Mouse (Mus musculus) limb, embryonic 14.5 days (tissue): ENCODE results near the gene Fam240a. TPM values are rescaled to one million over a fixed set of nuclear protein-coding genes. Genes with fewer than 3 reads are reported as not detected.

Source experiments
- ATAC-seq: fragments of 200-750 bp; cut with Nextera tagmentation; 2 replicates; pipeline ENCODE4 v1.8.0; 2017; ENCODE audit warnings: low read depth, moderate number of reproducible peaks, moderate TSS enrichment; ENCODE audit not compliant: low FRiP score
- DNase-seq: peaks from one replicate; pipeline ENCODE4 v3.0.0-alpha.2; 2015; ENCODE audit warnings: low spot score
- H3K27ac ChIP-seq: fragments of 300-500 bp; sonication (generic); replicated peaks from 2 replicates; pipeline ENCODE4 v1.5.1; 2014; ENCODE audit warnings: low read depth, mild to moderate bottlenecking, low read length, moderate library complexity, mixed read lengths
- H3K27me3 ChIP-seq: fragments of 300-500 bp; sonication (generic); 2 replicates; pipeline ENCODE4 v1.6.1; 2014; ENCODE audit warnings: low read length, mixed read lengths; ENCODE audit not compliant: control insufficient read depth, insufficient read depth
- H3K36me3 ChIP-seq: fragments of 300-500 bp; sonication (generic); 2 replicates; pipeline ENCODE4 v1.6.1; 2014; ENCODE audit warnings: mild to moderate bottlenecking, low read length, moderate library complexity, mixed read lengths; ENCODE audit not compliant: control insufficient read depth, insufficient read depth
- H3K4me1 ChIP-seq: fragments of 300-500 bp; sonication (generic); 2 replicates; pipeline ENCODE4 v1.6.1; 2014; ENCODE audit warnings: antibody characterized with exemption, low read length, mixed read lengths; ENCODE audit not compliant: control insufficient read depth, insufficient read depth
- H3K4me2 ChIP-seq: fragments of 300-500 bp; sonication (generic); replicated peaks from 2 replicates; pipeline ENCODE4 v1.6.1; 2014; ENCODE audit warnings: low read depth, mild to moderate bottlenecking, low read length, moderate library complexity; ENCODE audit not compliant: severe bottlenecking
- H3K4me3 ChIP-seq: fragments of 300-500 bp; sonication (generic); replicated peaks from 2 replicates; pipeline ENCODE4 v1.5.1; 2014; ENCODE audit warnings: low read length
- H3K9ac ChIP-seq: fragments of 300-500 bp; sonication (generic); 2 replicates; pipeline ENCODE4 v1.6.1; 2014; ENCODE audit warnings: mild to moderate bottlenecking, low read depth, low read length, moderate library complexity; ENCODE audit not compliant: severe bottlenecking
- H3K9me3 ChIP-seq: fragments of 300-500 bp; sonication (generic); 2 replicates; pipeline ENCODE4 v1.6.1; 2016; ENCODE audit warnings: low read length; ENCODE audit not compliant: control insufficient read depth
- POLR2A ChIP-seq: fragments of 200-500 bp; IDR thresholded peaks from 2 replicates; pipeline ENCODE4 v1.8.0; 2012; ENCODE audit warnings: inconsistent platforms, mild to moderate bottlenecking, moderate library complexity, borderline replicate concordance; ENCODE audit not compliant: insufficient read depth, insufficient read length; ENCODE audit errors: extremely low read depth
- WGBS: fragments of 180-500 bp; shearing (Covaris S2); extraction: QIAGEN DNeasy Blood & Tissue Kit; methylation state at CpG from one replicate; pipeline ENCODE4 v1.1.7; 2014; 5-methylcytosine and 5-hydroxymethylcytosine counted together
- polyA plus RNA-seq, 2 experiments: library from polyadenylated mRNA; depleted of rRNA in 1 of 2; stranded (reverse) in 1 of 2; unstranded in 1 of 2; fragments of >200 nt; fragmentation: Nextera tagmentation in 1 of 2; extraction: Ambion mirVana in 1 of 2; gene quantifications; 2 replicates each; pipeline versions ENCODE4 v1.2.1 to v1.2.3; 2012 to 2014

Fam240a gene
- polyA plus RNA-seq, 2 experiments = not detected

DNA sequence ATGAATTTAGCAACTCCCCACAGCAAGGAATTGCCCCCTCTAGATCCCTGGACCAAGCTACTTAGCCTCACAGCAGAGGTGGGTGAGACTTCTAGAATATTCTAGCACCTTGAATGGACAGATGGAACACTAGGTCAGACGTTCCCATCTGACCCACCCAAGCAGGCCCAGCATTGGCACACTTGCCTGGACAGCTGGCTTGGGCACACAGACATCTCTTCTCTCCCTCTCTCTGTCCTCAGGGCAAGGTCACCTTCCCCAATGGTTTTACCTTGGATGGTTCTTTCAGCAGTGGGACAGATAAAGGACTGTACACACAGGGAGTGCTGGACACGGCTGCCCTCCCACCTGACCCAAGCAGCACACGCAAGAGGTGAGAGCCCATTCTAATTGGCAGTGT, 24.1 kb downstream of the Fam240a start:
- whole genome bisulfite sequencing = 86% methylated on average over 3 of the region's 3 CpGs
- Histone ChIP-seq H3K9me3 (no peaks in the 10 kb centered on the region), H3K36me3 (no peaks in the 10 kb centered on the region), H3K4me1 (no peaks in the 10 kb centered on the region), H3K27me3 (no peaks in the 10 kb centered on the region), H3K9ac (no peak overlapping the region), H3K27ac (no peak overlapping the region), H3K4me2 (no peak overlapping the region), H3K4me3 (no peak overlapping the region)
- no peak for TF ChIP-seq POLR2A
- DNase-seq (no peak), ATAC-seq (no peak)

DNA sequence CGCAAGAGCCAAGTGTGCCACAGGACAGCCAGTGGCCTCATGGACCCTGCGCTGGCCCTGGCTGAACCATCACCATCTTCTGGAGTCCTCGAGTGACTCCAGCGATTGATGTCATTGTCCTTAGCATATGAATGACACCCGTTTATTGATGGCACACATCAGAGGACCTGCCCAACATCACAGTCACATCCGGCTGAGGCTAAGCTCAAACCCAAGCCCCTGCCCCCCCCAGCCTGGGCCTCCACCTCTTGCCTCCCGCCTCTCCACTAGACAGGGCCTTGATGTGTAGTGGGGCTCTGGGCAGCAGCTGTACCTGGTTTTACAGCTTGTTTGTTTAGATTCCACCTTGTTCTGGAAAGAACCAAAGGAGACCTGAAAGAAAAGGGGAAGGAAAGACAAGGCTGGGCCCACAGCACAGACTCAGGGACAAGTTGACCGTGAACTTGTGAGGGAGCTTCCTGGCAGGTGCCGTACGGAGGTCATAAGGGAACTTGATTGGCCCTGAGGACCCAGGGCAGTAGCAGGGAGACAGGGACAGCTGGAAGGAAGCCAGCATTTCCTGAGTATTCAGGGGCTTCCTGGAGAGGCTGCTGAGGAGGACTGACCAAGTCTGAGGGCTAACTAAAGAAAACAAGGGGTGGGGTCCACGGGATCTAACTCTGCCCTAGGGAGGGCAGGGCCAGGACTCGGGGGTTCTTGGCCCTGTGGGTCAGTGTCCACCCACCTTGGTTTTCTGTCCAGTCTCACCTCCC, 25.4 kb downstream of the Fam240a start:
- DNase-seq (no peak), ATAC-seq (no peak)
- Histone ChIP-seq H3K9ac (no peak overlapping the region), H3K4me2 (no peak overlapping the region), H3K4me1 (no peaks in the 10 kb centered on the region), H3K27ac (no peak overlapping the region), H3K4me3 (no peak overlapping the region), H3K27me3 (no peaks in the 10 kb centered on the region), H3K36me3 (no peaks in the 10 kb centered on the region), H3K9me3 (no peaks in the 10 kb centered on the region)
- WGBS = 75% methylated on average over 12 of the region's 12 CpGs
- TF ChIP-seq POLR2A = no peak

DNA sequence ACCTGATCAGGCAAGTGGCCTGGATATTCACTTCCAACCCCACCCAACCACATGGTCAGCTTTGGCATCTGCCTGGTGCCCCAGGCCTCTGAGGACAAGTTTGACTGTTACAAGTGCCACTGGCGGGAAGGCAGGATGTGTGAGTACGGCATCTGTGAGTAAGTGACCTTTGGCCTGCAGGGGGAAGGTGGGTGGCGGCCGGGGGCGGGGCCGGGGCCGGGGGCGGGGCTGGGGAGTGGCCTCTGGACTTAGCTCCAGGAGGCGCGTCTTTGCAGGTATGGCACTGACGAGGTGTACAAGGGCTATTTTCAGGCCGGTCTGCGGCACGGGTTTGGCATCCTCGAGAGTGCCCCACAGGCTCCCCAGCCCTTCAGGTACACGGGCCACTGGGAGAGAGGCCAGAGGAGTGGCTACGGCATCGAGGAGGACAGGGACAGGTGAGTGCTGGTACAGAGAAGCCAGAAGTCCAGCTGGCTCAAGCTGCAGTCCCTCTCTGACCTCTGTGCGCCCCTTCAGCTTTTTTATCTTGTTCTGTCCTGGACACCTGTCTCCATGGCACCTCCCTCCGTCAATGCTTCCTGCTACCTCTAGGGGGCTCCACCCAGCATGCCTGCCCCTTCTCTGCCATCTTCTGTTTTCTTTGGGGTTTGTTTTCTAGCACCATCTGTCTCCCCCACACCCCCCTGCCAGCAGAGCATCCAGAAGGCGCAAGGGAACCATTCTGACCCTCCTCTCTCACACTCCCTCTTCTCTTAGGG, 26.5 kb downstream of the Fam240a start:
- no peaks in the 10 kb centered on the region for H3K27me3 ChIP-seq
- H3K36me3 ChIP-seq = no peaks in the 10 kb centered on the region
- 12% methylated on average over 19 of the region's 21 CpGs for WGBS
- no peaks in the 10 kb centered on the region for H3K4me1 ChIP-seq
- H3K9me3 ChIP-seq = no peaks in the 10 kb centered on the region
- no peak overlapping the region for H3K27ac ChIP-seq
- DNase-seq = no peak
- no peak for ATAC-seq
- H3K4me3 ChIP-seq = no peak overlapping the region
- no peak for TF ChIP-seq POLR2A
- no peak overlapping the region for H3K4me2 ChIP-seq
- no peak overlapping the region for H3K9ac ChIP-seq

DNA sequence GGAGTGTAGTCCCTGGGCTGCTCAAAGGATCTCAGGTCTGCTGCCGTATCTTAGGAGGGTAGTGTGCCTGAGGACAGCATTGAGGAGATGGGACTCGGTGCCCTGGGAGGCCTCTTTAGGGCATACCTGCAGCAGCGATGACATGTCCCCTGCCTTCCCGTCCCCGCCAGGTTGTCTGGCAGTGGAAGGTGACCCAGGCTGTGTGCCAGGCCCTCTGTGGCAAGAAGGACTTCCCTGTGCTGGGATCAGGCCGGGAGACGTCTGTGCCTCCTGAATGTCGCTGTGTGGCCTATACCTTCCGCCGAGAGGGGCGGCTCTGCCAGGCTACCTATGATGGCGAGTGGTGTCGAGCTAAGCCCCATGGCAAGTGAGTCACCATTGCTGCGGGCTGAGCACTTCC, 27.7 kb downstream of the Fam240a start:
- H3K36me3 ChIP-seq = no peaks in the 10 kb centered on the region
- no peak overlapping the region for H3K27ac ChIP-seq
- WGBS = 86% methylated on average over 14 of the region's 14 CpGs
- no peak for DNase-seq
- H3K9ac ChIP-seq = no peak overlapping the region
- no peaks in the 10 kb centered on the region for H3K27me3 ChIP-seq
- H3K4me1 ChIP-seq = no peaks in the 10 kb centered on the region
- no peaks in the 10 kb centered on the region for H3K9me3 ChIP-seq
- no peak overlapping the region for H3K4me2 ChIP-seq
- no peak overlapping the region for H3K4me3 ChIP-seq
- no peak for ATAC-seq
- TF ChIP-seq POLR2A = no peak

DNA sequence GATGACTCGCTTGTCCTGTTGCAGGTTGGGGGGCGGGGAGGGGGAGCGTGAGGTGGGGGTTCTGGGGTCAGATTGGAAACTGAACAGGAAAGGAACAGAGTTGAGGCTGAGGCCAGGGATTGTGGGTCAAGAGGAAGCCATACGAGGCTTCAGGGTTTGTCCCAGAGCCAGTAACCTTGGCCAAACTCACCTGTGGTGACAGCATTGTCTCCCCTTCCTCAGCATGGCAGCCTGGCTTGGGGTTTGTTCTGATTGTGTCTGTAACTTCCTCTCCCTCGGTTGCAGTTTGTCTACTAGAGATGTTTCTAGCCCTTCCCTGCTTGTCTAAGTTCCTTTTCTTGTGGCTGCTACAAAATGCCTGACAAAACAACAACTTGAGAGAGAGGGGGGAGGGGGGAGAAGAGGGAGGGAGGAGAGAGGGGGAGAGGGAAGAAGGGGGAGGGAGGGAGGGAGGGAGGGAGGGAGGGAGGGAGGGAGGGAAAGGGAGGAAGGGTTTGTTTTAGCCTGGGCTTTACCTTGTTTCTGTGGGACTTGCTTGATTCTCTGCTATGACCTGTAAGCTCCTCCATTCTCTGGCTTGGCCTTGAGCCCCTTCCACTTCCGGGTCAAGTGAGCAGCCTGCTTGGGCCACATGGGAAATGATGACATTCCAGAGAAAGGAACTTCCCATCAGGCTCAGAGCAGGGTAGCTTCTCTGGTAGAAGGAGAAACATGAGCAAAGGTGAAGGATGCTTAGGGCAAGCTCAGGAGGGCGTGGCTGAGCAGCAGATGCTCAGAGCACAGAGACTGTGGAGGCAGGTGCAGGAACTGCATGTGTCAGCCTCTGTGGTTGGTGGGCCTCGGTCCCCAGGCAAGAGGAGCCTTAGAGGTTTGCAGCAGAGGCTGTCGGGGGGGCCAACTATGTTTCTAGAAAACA, 29.0 kb downstream of the Fam240a start:
- WGBS = 59% methylated on average over 9 of the region's 9 CpGs
- no peak overlapping the region for H3K27ac ChIP-seq
- no peak for TF ChIP-seq POLR2A
- ATAC-seq (no peak), DNase-seq (no peak)
- no peak overlapping the region for H3K9ac ChIP-seq
- no peak overlapping the region for H3K4me2 ChIP-seq
- H3K4me1 ChIP-seq = no peaks in the 10 kb centered on the region
- H3K27me3 ChIP-seq = no peaks in the 10 kb centered on the region
- H3K36me3 ChIP-seq = no peaks in the 10 kb centered on the region
- no peak overlapping the region for H3K4me3 ChIP-seq
- no peaks in the 10 kb centered on the region for H3K9me3 ChIP-seq
